Mouse (Mus musculus): ENCODE data around the gene Nek1. TPM values are rescaled to one million over a fixed set of nuclear protein-coding genes. Genes with fewer than 3 reads are reported as not detected.

Gene Nek1
- polyA plus RNA-seq, 1 experiment from 2014 or later: 14.1 TPM

DNA sequence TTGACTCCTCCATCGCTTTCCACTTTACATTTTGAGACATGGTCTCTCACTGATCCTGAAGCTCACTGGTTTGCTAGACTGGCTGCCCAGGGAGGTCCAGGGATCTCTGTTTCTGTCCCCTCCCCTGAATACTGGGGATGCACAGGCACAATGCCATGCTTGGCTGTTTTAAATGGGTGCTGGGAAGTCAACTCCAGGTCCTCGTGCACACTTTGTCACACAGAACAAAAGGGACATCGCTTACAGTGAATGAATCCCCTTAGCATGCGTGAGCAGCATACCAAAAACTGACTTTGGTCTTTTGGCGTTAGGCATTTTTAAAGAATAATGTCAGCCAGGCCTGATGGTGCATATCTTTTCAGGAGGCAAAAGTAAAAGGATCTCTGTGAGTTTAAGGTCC is 155.7 kb downstream of the Nek1 start:
- whole genome bisulfite sequencing: 84% methylated on average over 5 of the region's 5 CpGs
- ATAC-seq (replicated peaks; ENCODE audit: low FRiP score): no peak
- DNase-seq (ENCODE audit: low spot score): no peak

DNA sequence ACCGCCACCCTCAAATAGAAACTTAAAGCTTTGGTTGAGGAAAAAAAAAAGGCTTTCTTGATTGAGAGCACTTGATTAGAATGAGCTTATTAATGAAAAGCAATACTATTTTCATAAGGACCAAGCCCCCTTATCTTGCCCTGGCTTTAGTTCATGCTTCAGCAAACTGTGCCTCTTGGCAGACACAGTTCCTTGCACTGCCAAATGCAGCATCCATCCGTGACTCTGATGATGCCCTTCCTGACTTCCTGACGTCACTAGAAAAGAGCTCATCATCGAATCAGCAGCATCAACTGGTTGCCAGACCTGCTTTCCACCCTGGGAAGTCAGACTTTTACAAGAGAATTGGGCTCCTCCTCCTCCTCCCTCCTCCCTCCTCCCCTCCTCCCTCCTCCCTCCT is 157.6 kb downstream of the Nek1 start:
- H3K36me3 ChIP-seq (ENCODE audit: control insufficient read depth, insufficient read depth, low read length): no peaks in the 10 kb centered on the region
- H3K4me2 ChIP-seq: no peak overlapping the region
- H3K9me3 ChIP-seq (ENCODE audit: control insufficient read depth, low read length): no peaks in the 10 kb centered on the region
- no peak for ATAC-seq (replicated peaks; ENCODE audit: low FRiP score)
- DNase-seq (ENCODE audit: low spot score): no peak
- no peaks in the 10 kb centered on the region for H3K27me3 ChIP-seq (replicated peaks; ENCODE audit: control insufficient read depth, insufficient read depth, low read length)
- 75% methylated on average over 4 of the region's 4 CpGs for WGBS
- H3K4me3 ChIP-seq (ENCODE audit: low read depth, low read length): no peak overlapping the region
- H3K4me1 ChIP-seq (replicated peaks; ENCODE audit: control insufficient read depth, insufficient read depth, low read length): no peaks in the 10 kb centered on the region
- no peak overlapping the region for H3K9ac ChIP-seq (ENCODE audit: low read depth, low read length)
- H3K27ac ChIP-seq (ENCODE audit: low read depth, low read length): no peak overlapping the region

More for the DNA sequence above, 155.7 kb downstream of the Nek1 start:
- Histone ChIP-seq H3K4me3 (ENCODE audit: low read depth, low read length) (no peak overlapping the region), H3K27ac (ENCODE audit: low read depth, low read length) (no peak overlapping the region), H3K36me3 (ENCODE audit: control insufficient read depth, insufficient read depth, low read length) (no peaks in the 10 kb centered on the region), H3K4me2 (no peak overlapping the region), H3K9ac (ENCODE audit: low read depth, low read length) (no peak overlapping the region), H3K27me3 (replicated peaks; ENCODE audit: control insufficient read depth, insufficient read depth, low read length) (no peaks in the 10 kb centered on the region), H3K4me1 (replicated peaks; ENCODE audit: control insufficient read depth, insufficient read depth, low read length) (no peaks in the 10 kb centered on the region), H3K9me3 (ENCODE audit: control insufficient read depth, low read length) (no peaks in the 10 kb centered on the region)

DNA sequence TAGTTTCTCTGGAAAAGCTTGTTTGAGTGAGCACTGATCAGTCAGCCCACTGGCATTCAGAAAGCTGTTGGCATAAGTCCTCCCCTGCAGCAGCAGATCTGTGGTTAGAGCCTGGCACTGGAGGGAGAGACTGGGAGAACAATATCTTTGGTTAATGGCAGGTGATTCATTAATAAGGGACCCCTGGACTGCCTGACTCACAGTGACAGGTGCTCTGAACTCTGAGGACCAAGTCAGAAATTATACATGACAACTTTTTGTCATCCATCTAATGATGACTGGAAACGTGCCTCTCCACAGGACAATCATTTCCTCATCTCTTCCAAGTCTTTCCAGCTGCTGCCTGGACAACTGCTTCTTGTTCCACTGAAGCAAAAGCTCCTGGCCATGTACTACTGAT is 163.4 kb downstream of the Nek1 start:
- Histone ChIP-seq H3K27me3 (replicated peaks; ENCODE audit: control insufficient read depth, insufficient read depth, low read length) (no peaks in the 10 kb centered on the region), H3K4me3 (ENCODE audit: low read depth, low read length) (no peak overlapping the region), H3K36me3 (ENCODE audit: control insufficient read depth, insufficient read depth, low read length) (no peaks in the 10 kb centered on the region), H3K9me3 (ENCODE audit: control insufficient read depth, low read length) (no peaks in the 10 kb centered on the region), H3K4me2 (no peak overlapping the region), H3K27ac (ENCODE audit: low read depth, low read length) (no peak overlapping the region), H3K4me1 (replicated peaks; ENCODE audit: control insufficient read depth, insufficient read depth, low read length) (no peaks in the 10 kb centered on the region), H3K9ac (ENCODE audit: low read depth, low read length) (no peak overlapping the region)
- ATAC-seq (replicated peaks; ENCODE audit: low FRiP score): no peak
- WGBS: 69% methylated on average over 1 of the region's 1 CpGs
- no peak for DNase-seq (ENCODE audit: low spot score)

DNA sequence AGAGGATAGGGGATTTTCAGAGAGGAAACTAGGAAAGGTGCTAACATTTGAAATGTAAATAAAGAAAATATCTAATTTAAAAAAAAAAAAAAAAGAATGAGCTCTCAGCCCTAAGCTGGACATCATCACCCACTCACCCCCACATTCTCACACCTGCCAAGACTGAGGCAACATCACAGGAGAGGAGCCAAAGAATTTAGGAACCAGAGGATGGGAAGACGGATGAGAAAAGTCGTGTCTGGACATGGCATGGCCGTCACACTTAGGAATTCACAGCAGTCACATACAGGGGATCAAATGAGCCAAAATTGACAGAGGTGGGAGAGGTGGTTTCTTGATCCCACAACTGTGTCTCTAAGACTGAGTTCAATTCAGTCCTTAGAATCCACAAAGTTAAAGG is 165.5 kb downstream of the Nek1 start:
- no peak overlapping the region for H3K4me3 ChIP-seq (ENCODE audit: low read depth, low read length)
- no peaks in the 10 kb centered on the region for H3K9me3 ChIP-seq (ENCODE audit: control insufficient read depth, low read length)
- WGBS: 70% methylated on average over 3 of the region's 3 CpGs

DNA sequence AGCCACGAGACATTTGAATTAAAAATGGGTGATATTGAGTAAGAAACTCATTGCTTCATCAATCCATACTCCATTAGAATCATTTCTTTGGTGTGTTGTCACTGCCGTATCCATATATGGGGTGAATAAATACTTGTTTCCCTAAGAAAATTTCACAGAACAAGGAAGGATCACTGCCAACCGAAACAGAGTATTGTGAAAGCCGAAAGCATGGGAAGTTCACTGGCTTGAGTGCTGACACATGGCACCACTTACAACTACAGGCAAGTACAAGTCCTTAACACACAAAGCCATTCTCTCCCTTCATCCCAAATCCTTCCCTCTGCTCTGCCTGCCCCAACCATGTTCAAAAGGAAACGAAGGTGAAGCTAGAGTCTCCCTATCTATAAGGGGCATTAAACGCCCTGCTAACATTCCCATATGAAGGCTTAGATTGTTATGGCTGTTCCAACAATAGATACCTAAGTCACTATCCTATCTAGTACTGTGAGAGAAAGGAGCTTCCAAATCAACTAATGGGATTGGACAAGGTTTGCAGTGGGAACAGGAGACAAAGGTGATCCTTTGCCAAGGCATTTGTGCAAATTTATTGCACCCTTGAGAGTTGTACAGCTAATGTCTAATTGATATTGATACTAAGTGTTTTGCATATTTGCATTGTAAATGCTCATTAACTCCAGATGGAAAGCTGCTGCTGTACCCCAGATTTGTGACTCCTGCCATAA is 168.6 kb downstream of the Nek1 start:
- whole genome bisulfite sequencing: 82% methylated on average over 6 of the region's 6 CpGs
- Histone ChIP-seq H3K9me3 (ENCODE audit: control insufficient read depth, low read length) (no peaks in the 10 kb centered on the region), H3K4me2 (no peak overlapping the region), H3K4me1 (replicated peaks; ENCODE audit: control insufficient read depth, insufficient read depth, low read length) (no peaks in the 10 kb centered on the region), H3K4me3 (ENCODE audit: low read depth, low read length) (no peak overlapping the region), H3K27ac (ENCODE audit: low read depth, low read length) (no peak overlapping the region), H3K9ac (ENCODE audit: low read depth, low read length) (no peak overlapping the region), H3K36me3 (ENCODE audit: control insufficient read depth, insufficient read depth, low read length) (no peaks in the 10 kb centered on the region), H3K27me3 (replicated peaks; ENCODE audit: control insufficient read depth, insufficient read depth, low read length) (no peaks in the 10 kb centered on the region)
- ATAC-seq (replicated peaks; ENCODE audit: low FRiP score): no peak
- no peak for DNase-seq (ENCODE audit: low spot score)

More for the DNA sequence above, 165.5 kb downstream of the Nek1 start:
- ATAC-seq (replicated peaks; ENCODE audit: low FRiP score): no peak
- DNase-seq (ENCODE audit: low spot score): no peak
- no peak overlapping the region for H3K9ac ChIP-seq (ENCODE audit: low read depth, low read length)
- H3K4me1 ChIP-seq (replicated peaks; ENCODE audit: control insufficient read depth, insufficient read depth, low read length): no peaks in the 10 kb centered on the region
- no peaks in the 10 kb centered on the region for H3K27me3 ChIP-seq (replicated peaks; ENCODE audit: control insufficient read depth, insufficient read depth, low read length)
- H3K36me3 ChIP-seq (ENCODE audit: control insufficient read depth, insufficient read depth, low read length): no peaks in the 10 kb centered on the region
- H3K4me2 ChIP-seq: no peak overlapping the region
- H3K27ac ChIP-seq (ENCODE audit: low read depth, low read length): no peak overlapping the region

DNA sequence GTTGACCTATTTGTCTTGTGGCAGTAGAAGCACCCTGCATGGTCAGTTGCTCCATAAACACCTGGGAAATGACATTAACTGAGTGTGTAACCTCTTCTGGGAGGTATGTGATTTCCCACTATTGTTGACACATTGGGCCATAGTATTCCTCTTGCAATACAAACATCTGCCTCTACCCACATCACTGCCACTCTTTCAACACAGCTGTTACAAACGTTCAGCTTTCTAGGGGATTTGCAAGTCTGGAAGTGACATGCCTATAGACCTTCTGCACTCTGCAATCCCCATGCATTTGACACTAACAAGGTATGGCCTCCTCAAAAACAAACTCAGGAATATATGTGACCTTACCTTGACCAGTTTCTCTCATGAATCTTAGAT is 169.2 kb downstream of the Nek1 start:
- Histone ChIP-seq H3K9me3 (ENCODE audit: control insufficient read depth, low read length) (no peaks in the 10 kb centered on the region), H3K9ac (ENCODE audit: low read depth, low read length) (no peak overlapping the region), H3K4me1 (replicated peaks; ENCODE audit: control insufficient read depth, insufficient read depth, low read length) (no peaks in the 10 kb centered on the region), H3K27ac (ENCODE audit: low read depth, low read length) (no peak overlapping the region), H3K4me3 (ENCODE audit: low read depth, low read length) (no peak overlapping the region), H3K27me3 (replicated peaks; ENCODE audit: control insufficient read depth, insufficient read depth, low read length) (no peaks in the 10 kb centered on the region), H3K36me3 (ENCODE audit: control insufficient read depth, insufficient read depth, low read length) (no peaks in the 10 kb centered on the region), H3K4me2 (no peak overlapping the region)
- ATAC-seq (replicated peaks; ENCODE audit: low FRiP score) (no peak), DNase-seq (ENCODE audit: low spot score) (no peak)
- WGBS: 58% methylated on average over 1 of the region's 1 CpGs

DNA sequence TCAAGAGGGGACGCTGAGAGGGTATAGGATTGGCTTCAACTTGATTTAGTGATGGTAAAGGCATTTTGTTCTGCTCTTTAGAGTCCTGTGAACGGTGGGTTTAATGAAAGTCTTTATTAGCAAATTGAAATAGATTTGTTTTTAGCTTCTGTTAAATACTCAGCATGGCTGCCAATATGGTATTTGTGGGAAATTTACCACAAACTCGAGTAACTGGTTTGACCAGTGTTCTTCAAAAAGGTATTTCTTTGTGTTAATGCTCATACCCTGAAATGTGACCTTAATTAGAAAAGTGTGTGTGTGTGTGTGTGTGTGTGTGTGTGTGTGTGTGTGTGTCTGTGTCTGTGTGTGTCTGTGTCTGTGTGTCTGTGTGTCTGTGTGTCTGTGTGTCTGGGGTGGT is 178.6 kb downstream of the Nek1 start:
- Histone ChIP-seq H3K4me1 (replicated peaks; ENCODE audit: control insufficient read depth, insufficient read depth, low read length) (no peaks in the 10 kb centered on the region), H3K27ac (ENCODE audit: low read depth, low read length) (no peak overlapping the region), H3K27me3 (replicated peaks; ENCODE audit: control insufficient read depth, insufficient read depth, low read length) (no peaks in the 10 kb centered on the region), H3K36me3 (ENCODE audit: control insufficient read depth, insufficient read depth, low read length) (no peaks in the 10 kb centered on the region), H3K4me2 (no peak overlapping the region), H3K4me3 (ENCODE audit: low read depth, low read length) (no peak overlapping the region), H3K9ac (ENCODE audit: low read depth, low read length) (no peak overlapping the region), H3K9me3 (ENCODE audit: control insufficient read depth, low read length) (no peaks in the 10 kb centered on the region)
- no peak for ATAC-seq (replicated peaks; ENCODE audit: low FRiP score)
- 74% methylated on average over 3 of the region's 3 CpGs for WGBS
- no peak for DNase-seq (ENCODE audit: low spot score)

DNA sequence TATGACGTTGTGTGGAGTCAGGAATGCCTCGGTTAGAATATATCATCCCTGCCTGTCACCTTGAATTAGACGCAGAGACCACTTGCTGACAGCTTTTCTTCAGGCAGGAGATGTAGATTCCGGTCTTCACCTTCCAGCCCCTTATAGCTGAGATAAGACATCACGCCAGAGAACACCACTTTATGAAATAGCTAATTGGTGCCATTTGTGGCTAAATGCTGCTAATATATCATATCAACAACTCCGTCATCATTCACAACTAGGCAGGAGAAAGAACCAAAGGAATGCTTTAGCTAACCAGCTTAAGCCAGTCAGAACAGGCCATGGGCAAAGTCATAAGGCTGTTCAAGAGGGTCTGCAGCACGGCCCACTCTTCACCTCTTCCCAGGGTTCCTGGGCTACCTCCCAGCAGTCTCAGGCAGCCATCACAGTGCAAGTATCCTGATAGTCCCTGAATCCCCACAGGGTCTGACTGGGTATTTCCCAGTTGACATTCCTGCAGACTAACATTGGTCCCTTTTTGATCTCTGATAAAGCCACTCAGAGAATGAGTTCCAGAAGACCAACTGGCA is 181.0 kb downstream of the Nek1 start:
- Histone ChIP-seq H3K4me1 (replicated peaks; ENCODE audit: control insufficient read depth, insufficient read depth, low read length) (no peaks in the 10 kb centered on the region), H3K36me3 (ENCODE audit: control insufficient read depth, insufficient read depth, low read length) (no peaks in the 10 kb centered on the region), H3K9me3 (ENCODE audit: control insufficient read depth, low read length) (no peaks in the 10 kb centered on the region), H3K27me3 (replicated peaks; ENCODE audit: control insufficient read depth, insufficient read depth, low read length) (no peaks in the 10 kb centered on the region), H3K4me2 (no peak overlapping the region), H3K9ac (ENCODE audit: low read depth, low read length) (no peak overlapping the region), H3K4me3 (ENCODE audit: low read depth, low read length) (no peak overlapping the region), H3K27ac (ENCODE audit: low read depth, low read length) (no peak overlapping the region)
- ATAC-seq (replicated peaks; ENCODE audit: low FRiP score): no peak
- 65% methylated on average over 7 of the region's 7 CpGs for WGBS
- DNase-seq (ENCODE audit: low spot score): no peak

DNA sequence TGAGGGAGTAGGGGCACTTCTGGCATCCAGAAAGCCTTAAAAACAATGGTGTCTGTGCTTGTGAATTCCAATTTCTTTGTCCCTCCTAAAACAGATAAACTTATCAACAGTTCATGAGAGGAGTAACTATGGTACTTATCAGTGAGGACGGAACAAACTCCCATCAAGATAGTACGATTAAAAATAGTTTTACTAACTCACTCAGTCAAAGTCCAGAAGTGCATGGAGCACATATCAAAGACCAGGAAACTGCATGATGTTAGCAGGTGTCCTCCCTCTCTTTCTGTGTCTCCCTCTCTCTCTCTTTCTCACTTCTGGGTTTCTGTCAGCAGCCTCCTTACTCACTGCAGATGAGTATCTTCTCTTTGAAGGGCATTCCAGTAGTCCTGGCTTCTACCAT is 182.9 kb downstream of the Nek1 start:
- ATAC-seq (replicated peaks; ENCODE audit: low FRiP score) (no peak), DNase-seq (ENCODE audit: low spot score) (no peak)
- Histone ChIP-seq H3K27me3 (replicated peaks; ENCODE audit: control insufficient read depth, insufficient read depth, low read length) (no peaks in the 10 kb centered on the region), H3K9me3 (ENCODE audit: control insufficient read depth, low read length) (no peaks in the 10 kb centered on the region), H3K27ac (ENCODE audit: low read depth, low read length) (no peak overlapping the region), H3K4me1 (replicated peaks; ENCODE audit: control insufficient read depth, insufficient read depth, low read length) (no peaks in the 10 kb centered on the region), H3K4me3 (ENCODE audit: low read depth, low read length) (no peak overlapping the region), H3K4me2 (no peak overlapping the region), H3K36me3 (ENCODE audit: control insufficient read depth, insufficient read depth, low read length) (no peaks in the 10 kb centered on the region), H3K9ac (ENCODE audit: low read depth, low read length) (no peak overlapping the region)
- WGBS: 67% methylated on average over 2 of the region's 2 CpGs
